Mouse (Mus musculus): ENCODE results near the gene Ogfod3. TPM values are rescaled to one million over a fixed set of nuclear protein-coding genes. Genes with fewer than 3 reads are reported as not detected.

The Ogfod3 gene
- 16.7 and 17.0 TPM in 2 replicates for polyA plus RNA-seq (2016; fragmentation: Nextera tagmentation; extraction: Ambion mirVana)

DNA sequence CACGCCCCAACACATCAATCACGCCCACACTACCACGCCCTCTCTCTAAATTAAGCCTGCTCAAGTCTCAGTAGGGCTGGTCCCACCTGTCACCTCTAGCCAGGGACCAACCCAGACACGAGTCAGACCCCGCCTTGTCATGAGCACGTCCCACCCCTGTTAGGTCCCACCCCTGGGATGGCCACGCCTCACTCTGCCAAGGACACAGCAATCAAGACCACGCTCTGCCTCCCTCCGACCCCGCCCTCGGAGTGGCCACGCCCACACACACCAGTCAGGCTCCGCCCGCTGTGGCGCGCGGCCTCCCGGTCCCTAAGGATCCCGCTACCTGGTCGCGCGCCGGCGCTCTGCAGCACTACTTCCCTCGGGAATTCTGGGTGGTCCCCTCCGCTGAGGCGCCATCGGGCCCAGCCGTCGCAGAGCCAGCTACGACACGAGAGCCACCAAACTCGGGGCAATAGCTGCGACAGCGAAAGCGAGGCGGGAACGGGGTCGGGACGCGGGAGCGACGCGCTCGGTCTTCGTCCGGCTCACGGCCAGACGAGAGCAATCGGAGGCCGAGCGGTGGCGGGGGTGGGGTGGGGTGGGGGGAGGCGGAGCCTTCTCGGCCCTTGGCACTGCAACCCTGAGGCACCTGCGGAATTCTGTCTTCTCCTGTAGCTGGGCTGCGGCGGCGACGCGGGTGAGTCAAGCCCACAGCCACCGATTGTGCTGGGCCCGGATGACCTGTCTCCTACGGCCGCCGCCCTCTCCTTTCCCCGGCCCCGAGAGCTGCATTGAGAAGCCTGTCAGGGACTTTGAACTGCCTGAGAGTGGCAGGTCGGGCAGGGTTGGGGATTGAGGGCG is at the start of gene Ogfod3, which contains the start of gene Hexdc:
Gene Ogfod3, minus strand, starts transcription at position 551 of the 846 bp plus-strand sequence.
Gene Hexdc, plus strand, starts transcription at position 273 of the 846 bp plus-strand sequence.
- H3K4me1 ChIP-seq = peaks cover 21% of the 10 kb centered on the region
- peak within 1 kb of the TSS; percentile 83 for H3K4me3 ChIP-seq
- WGBS (ENCODE audit: insufficient replicate concordance) = under 1% methylated on average over 65 of the region's 70 CpGs
- peak; percentile 99 for ATAC-seq
- H3K27ac ChIP-seq = peak within 1 kb of the TSS; percentile 83
- H3K4me2 ChIP-seq = peak within 1 kb of the TSS; percentile 97
- peak within 1 kb of the TSS; percentile 82 for H3K9ac ChIP-seq
- H3K36me3 ChIP-seq = peaks cover 16% of the 10 kb centered on the region
- H3K9me3 ChIP-seq (replicated peaks) = no peaks in the 10 kb centered on the region
- no peaks in the 10 kb centered on the region for H3K27me3 ChIP-seq (replicated peaks)

DNA sequence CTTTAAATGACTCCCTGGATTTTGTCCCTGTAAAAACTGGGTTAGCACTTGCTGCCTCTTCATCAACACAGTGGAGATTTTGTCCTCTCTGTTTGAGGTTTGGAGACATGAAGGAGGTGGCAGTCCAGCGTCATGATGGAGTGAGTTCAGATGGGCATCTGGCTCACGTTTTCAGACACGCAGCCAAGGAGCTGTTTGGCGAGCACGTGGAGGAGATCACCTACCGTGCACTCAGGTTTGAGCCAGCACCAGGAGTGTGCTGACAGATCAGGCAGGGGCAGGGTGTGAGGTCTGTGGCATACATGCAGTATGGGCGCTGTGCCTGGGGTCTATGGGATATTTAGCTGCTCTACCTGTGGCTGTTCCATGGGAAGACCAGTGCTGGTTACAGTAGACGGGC is 45.7 kb upstream of the Ogfod3 start:
- Histone ChIP-seq H3K9ac (no peak overlapping the region), H3K4me3 (no peak overlapping the region), H3K27ac (no peak overlapping the region), H3K4me1 (no peaks in the 10 kb centered on the region; the same call in none of the 2 replicates), H3K4me2 (no peak overlapping the region), H3K9me3 (replicated peaks) (no peaks in the 10 kb centered on the region), H3K36me3 (peaks cover 98% of the 10 kb centered on the region), H3K27me3 (replicated peaks) (no peaks in the 10 kb centered on the region)
- no peak for ATAC-seq
- WGBS (ENCODE audit: insufficient replicate concordance) = 89% methylated on average over 8 of the region's 8 CpGs

DNA sequence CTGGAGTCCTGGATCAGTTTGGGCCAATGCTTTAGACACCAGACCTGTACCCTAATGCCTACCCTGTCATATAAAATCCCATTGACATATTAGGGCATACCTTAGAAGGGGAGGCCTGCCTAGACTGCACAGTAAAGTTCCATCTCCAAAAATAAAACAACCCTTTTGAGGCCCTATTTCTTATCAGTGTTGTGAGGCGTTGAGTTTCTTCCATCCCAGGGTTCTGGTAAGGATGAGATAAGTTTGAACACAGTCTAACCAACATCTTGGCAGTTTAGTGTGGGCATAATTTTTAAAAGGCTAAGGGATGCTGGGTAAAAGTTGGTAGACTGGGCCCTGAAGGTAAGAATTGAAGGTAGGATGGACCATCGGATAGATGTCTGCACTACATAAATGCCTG is 35.2 kb upstream of the Ogfod3 start:
- peak; percentile 64 for ATAC-seq
- Histone ChIP-seq H3K27ac (peak overlapping the region; percentile 99), H3K4me3 (peak overlapping the region; percentile 92), H3K36me3 (peaks cover 58% of the 10 kb centered on the region), H3K4me2 (peak overlapping the region; percentile 82), H3K9ac (peak overlapping the region; percentile 91), H3K4me1 (peaks cover 51% of the 10 kb centered on the region), H3K9me3 (replicated peaks) (no peaks in the 10 kb centered on the region), H3K27me3 (replicated peaks) (no peaks in the 10 kb centered on the region)
- WGBS (ENCODE audit: insufficient replicate concordance) = 27% methylated on average over 2 of the region's 2 CpGs

DNA sequence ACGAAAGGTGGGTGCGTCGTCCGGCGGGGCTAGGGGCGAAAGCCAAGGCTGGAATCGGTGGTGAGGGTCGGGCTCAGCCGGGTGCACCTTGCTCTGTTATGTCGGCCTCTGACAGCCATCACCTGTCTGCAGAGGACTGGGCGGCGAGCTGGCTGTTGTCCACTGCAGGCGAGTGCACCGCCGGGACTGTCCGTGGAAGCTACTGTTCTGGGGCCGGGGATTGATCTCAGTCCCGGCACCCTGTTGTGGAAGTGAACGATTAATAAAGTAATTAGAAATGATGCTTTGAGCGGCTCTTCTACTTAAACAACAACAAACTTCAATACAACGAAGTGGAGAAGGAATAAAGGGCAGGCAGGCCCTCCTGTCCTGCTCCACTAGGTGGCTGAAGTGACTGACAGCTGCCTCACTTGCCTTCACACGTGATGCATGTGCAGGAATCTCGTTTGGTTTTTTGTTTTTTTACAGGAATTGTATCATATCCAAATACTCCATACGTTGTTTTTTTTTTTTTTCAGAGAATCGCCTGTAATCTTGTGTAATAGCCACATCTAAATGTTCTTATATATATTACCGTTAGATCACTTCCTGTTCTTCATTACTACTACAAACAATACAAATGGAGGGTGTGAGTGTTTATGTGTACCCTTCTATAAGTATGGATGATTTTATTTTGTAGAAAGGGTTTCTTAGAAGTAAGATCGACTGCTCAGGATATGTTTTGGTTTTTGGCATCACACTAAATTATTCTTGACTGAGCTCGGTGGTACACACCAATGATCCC is 33.0 kb upstream of the Ogfod3 start:
- Histone ChIP-seq H3K4me1 (peaks cover 64% of the 10 kb centered on the region), H3K4me3 (peak overlapping the region; percentile 92), H3K9me3 (replicated peaks) (no peaks in the 10 kb centered on the region), H3K27me3 (replicated peaks) (no peaks in the 10 kb centered on the region), H3K36me3 (peaks cover 37% of the 10 kb centered on the region), H3K27ac (peak overlapping the region; percentile 99), H3K4me2 (peak overlapping the region; percentile 82), H3K9ac (peak overlapping the region; percentile 91)
- WGBS (ENCODE audit: insufficient replicate concordance) = 3% methylated on average over 28 of the region's 28 CpGs
- peak; percentile 18 for ATAC-seq

DNA sequence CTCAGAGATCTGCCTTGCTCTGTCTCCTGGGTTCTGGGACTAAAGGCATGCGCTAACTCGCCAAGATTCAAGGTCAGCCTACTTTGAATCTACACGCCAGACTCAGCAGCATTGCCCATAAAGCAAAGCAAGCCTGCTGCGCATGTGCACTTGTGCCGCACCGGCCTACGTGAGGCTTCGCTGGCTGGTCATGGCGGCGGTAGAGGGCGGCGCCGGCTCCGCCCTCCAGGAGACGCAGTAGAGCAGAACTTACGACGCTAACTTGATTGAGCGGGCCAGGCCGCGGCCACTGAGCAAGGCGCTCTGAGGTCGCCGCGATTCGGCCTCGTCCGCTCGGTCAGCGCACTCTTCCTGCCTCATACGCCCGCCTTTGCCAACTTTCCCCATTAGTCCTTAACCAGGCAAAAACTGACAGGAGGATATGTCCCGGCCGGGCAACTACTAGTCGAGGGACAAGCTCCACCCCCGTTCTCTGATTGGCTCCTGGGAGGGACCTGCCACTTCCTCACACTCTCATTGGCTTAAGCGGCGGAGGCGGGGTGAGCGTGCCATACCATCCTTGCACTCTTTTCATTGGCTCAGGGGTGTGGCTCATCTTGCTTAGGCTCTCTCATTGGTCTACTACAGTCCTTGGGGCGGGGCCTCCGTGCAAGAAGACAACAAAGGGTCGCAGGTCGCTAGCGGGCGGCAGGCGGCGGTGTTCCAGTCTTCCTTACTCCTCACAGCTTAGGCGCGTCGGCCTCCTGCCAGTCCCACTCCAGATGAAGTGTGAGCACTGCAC is 32.2 kb upstream of the Ogfod3 start, which contains the start of gene Narf:
Gene Narf, plus strand, starts transcription at position 690 of the 781 bp plus-strand sequence.
- no peaks in the 10 kb centered on the region for H3K27me3 ChIP-seq (replicated peaks)
- peaks cover 29% of the 10 kb centered on the region for H3K36me3 ChIP-seq
- peak within 1 kb of the TSS; percentile 92 for H3K4me3 ChIP-seq
- H3K27ac ChIP-seq = peak within 1 kb of the TSS; percentile 99
- peaks cover 64% of the 10 kb centered on the region for H3K4me1 ChIP-seq
- H3K4me2 ChIP-seq = peak within 1 kb of the TSS; percentile 82
- peak; percentile 94 for ATAC-seq
- no peaks in the 10 kb centered on the region for H3K9me3 ChIP-seq (replicated peaks)
- peak within 1 kb of the TSS; percentile 91 for H3K9ac ChIP-seq
- under 1% methylated on average over 50 of the region's 50 CpGs for WGBS (ENCODE audit: insufficient replicate concordance)

DNA sequence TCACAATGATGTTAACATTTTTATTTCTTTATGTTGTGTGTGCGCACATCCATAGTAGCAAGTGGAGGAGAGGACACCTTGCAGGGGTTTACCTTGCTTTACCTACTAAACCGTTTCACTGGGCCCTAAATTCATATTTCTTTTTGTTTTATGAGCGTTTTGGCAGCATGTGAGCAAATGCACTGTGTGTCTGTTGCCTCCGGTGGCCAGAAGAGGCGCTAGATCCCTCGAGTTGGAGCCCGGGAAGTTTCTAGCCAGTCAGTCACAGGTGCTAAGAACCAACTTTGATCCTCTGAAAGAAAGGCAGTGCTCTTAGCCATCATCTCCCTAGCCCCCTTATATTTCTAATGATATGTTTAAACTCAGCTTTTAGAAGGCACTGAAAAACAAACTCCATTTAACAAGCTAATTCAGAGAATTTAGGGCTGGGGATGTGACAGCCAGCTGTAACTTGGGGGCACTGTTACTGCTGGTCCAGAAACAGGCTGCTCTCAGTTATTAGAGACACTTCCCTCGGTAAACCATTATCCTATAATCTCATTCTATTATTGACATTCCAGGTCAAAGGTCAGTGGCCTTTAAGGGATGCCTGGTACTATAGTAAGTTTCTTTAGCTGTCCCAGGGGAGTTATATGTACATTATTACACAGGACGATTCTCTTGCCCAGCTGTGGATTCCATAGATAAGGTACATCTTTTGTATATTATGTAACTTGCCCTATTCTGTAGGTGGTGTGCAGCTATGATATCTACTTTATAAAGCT is 31.1 kb upstream of the Ogfod3 start:
- H3K27me3 ChIP-seq (replicated peaks) = no peaks in the 10 kb centered on the region
- H3K9ac ChIP-seq = peak overlapping the region; percentile 74
- H3K36me3 ChIP-seq = peaks cover 18% of the 10 kb centered on the region
- ATAC-seq = no peak
- peak overlapping the region; percentile 92 for H3K4me3 ChIP-seq
- 20% methylated on average over 9 of the region's 9 CpGs for WGBS (ENCODE audit: insufficient replicate concordance)
- no peaks in the 10 kb centered on the region for H3K9me3 ChIP-seq (replicated peaks)
- peak overlapping the region; percentile 99 for H3K27ac ChIP-seq
- peak overlapping the region; percentile 68 for H3K4me2 ChIP-seq
- peaks cover 63% of the 10 kb centered on the region for H3K4me1 ChIP-seq

DNA sequence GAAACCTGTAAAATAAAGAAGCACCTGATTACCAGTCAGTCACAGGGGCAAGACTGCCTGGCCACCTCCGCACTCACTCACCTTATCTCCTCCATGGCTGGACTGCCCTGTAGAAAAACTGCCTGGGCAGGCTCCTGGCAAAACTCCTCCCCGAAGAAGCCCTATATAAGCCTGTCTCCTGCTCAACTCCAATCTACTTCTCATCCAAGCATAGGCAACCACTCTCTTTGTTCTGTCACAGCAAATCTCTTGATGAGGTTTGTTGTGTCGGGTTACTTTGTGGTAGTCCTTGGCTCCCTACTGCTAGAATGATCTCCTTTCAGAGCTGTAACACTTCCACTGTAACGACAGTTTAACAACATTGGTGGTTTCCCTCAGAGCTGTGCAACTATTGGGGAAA is 28.2 kb upstream of the Ogfod3 start:
- no peak for ATAC-seq
- Histone ChIP-seq H3K27ac (peak overlapping the region; percentile 72), H3K36me3 (peaks cover 2% of the 10 kb centered on the region; the same call in 1 of the 2 replicates), H3K9ac (peak overlapping the region; percentile 46; the same call in 1 of the 2 replicates), H3K27me3 (replicated peaks) (no peaks in the 10 kb centered on the region), H3K9me3 (replicated peaks) (no peaks in the 10 kb centered on the region), H3K4me1 (peaks cover 67% of the 10 kb centered on the region), H3K4me2 (peak overlapping the region; percentile 8; the same call in 1 of the 2 replicates), H3K4me3 (no peak overlapping the region)
- WGBS (ENCODE audit: insufficient replicate concordance) = 30% methylated on average over 4 of the region's 4 CpGs

DNA sequence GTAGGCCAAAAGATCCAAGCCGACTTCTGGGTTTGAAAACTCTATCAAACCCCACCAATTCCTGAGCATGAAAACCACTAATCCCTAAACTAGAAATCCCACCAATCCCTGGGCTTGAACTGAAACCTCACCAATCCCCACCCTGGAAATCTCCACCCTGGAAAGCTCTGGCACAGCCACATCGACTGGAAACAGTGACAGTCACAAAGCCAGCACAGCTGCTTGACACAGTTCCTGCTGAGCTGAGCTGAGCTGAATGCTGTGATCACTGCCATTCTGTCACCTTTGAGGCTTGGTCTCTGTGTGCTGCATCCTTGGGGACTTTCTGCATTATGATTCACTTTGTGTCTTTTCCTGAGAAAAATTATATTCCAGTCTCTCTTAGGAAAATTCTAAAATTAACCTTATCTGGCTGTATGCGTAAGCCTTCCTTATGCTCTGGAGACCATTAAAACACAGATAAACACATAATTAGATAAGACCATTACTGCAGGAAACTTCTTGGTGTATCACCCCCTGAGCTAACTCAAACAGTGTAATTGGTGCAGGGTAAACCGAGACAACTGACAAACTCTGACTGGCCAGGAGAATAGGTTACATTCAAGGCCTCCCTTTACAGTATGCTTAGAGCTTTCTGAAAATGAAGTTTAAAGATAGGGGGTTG is 27.2 kb upstream of the Ogfod3 start:
- 23% methylated on average over 4 of the region's 4 CpGs for WGBS (ENCODE audit: insufficient replicate concordance)
- Histone ChIP-seq H3K4me2 (peak overlapping the region; percentile 37), H3K27ac (peak overlapping the region; percentile 90), H3K9ac (peak overlapping the region; percentile 10; the same call in 1 of the 2 replicates), H3K27me3 (replicated peaks) (no peaks in the 10 kb centered on the region), H3K36me3 (peaks cover 10% of the 10 kb centered on the region), H3K4me3 (no peak overlapping the region), H3K4me1 (peaks cover 77% of the 10 kb centered on the region), H3K9me3 (replicated peaks) (no peaks in the 10 kb centered on the region)
- no peak for ATAC-seq

DNA sequence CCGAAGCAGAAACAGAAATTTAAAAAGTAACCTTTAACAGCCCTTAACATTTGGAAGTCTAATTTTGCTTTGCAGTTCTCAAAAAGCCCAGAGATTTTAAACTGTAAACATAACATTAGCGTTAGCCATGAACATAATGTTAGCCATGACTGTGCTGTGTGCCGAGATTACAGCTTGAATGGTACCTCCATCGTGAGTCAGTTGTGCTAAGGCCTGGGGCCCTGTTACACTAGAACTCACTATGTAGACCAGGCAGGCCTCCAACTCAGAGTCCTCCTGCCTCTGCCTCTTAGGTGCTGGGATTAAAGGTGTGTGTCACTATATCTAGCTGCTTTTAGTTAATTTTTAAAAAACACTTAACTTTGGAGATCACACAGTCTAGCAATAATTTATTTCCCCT is 26.7 kb upstream of the Ogfod3 start:
- Histone ChIP-seq H3K4me1 (peaks cover 75% of the 10 kb centered on the region), H3K36me3 (peaks cover 16% of the 10 kb centered on the region), H3K4me3 (no peak overlapping the region), H3K9me3 (replicated peaks) (no peaks in the 10 kb centered on the region), H3K4me2 (0 out of 2 replicates have a peak overlapping the region, but pooled peaks have one; percentile 6), H3K27ac (peak overlapping the region; percentile 90), H3K27me3 (replicated peaks) (no peaks in the 10 kb centered on the region), H3K9ac (no peak overlapping the region)
- 69% methylated on average over 4 of the region's 4 CpGs for WGBS (ENCODE audit: insufficient replicate concordance)
- ATAC-seq = no peak

DNA sequence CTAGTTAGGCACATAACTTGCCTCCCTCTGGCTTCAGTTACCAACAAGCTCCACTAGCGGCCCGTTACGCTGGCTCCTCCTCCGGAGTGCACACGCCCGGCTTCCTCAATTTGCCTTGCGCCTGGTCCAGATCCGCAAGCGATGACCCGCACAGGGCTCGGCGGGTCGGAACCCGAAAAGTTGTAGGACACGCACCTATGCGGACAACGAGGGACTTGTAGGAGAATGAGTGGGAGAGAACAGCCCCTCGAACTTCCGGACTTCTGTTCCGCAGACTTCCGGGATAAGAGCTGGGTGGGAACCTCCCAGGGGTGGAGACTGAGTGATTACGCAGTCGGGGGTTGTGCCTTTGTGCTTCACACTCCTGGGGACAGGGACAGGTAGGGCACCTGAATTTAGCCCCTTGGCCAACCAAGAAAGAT is 24.5 kb upstream of the Ogfod3 start, which contains the start of gene Cybc1:
Gene Cybc1, minus strand, starts transcription at position 305 of the 422 bp plus-strand sequence.
- H3K4me2 ChIP-seq = peak within 1 kb of the TSS; percentile 88
- no peaks in the 10 kb centered on the region for H3K9me3 ChIP-seq (replicated peaks)
- peak within 1 kb of the TSS; percentile 87 for H3K27ac ChIP-seq
- H3K4me3 ChIP-seq = peak within 1 kb of the TSS; percentile 83
- H3K27me3 ChIP-seq (replicated peaks) = no peaks in the 10 kb centered on the region
- ATAC-seq = peak; percentile 91
- peaks cover 38% of the 10 kb centered on the region for H3K36me3 ChIP-seq
- H3K4me1 ChIP-seq = peaks cover 65% of the 10 kb centered on the region
- peak within 1 kb of the TSS; percentile 85 for H3K9ac ChIP-seq
- WGBS (ENCODE audit: insufficient replicate concordance) = 3% methylated on average over 23 of the region's 23 CpGs

Data from liver, embryonic 12.5 days (tissue).